ENCODE assay signal across 10 mouse cellular contexts in genomic region chr9:42195651-42196050, GRCm38 (mm10).
DNase-seq lines count a peak whose midpoint lies in the region; ATAC-seq lines count a peak whose summit lies in the region.
"Had no signal": no experiment of that assay in that cellular context is flagged by ENCODE, and none has a peak within 500 bp of the region (broad histone marks: within the 10 kb centered on the region; RNA-seq: fewer than 3 reads in every experiment).

No protein-coding gene starts in this region.

- no peak for ATAC-seq in lung, embryonic 16.5 days (ENCODE audit: low read depth)

- H3K36me3 ChIP-seq in lung, embryonic 16.5 days (ENCODE audit: control insufficient read depth, insufficient read depth, low read length) = no peaks in the 10 kb centered on the region
- H3K36me3 ChIP-seq in forebrain, embryonic 10.5 days (replicated peaks) = no peaks in the 10 kb centered on the region
- H3K36me3 ChIP-seq: hindbrain, embryonic 10.5 days had no signal

- peak; percentile 25 for DNase-seq in ovary, postnatal 36 days (ENCODE audit: low spot score)
- no peak for DNase-seq in ovary, postnatal 14 days (ENCODE audit: low spot score)
- DNase-seq in kidney, adult 18-20 months = peak; percentile 59
- DNase-seq in right cerebral cortex, adult 18-20 months = no peak
- no peak for DNase-seq in forebrain, embryonic 10.5 days (ENCODE audit: extremely low spot score, low spot score)
- no peak for DNase-seq in cerebellum, adult 9-11 months
- DNase-seq: gastrocnemius, postnatal 36 days; thymus, adult 2 months had no signal

- H3K4me3 ChIP-seq in lung, embryonic 16.5 days (ENCODE audit: low read length) = no peak overlapping the region
- H3K4me3 ChIP-seq in forebrain, embryonic 10.5 days = no peak overlapping the region
- H3K4me3 ChIP-seq: hindbrain, embryonic 10.5 days had no signal

- H3K27me3 ChIP-seq in lung, embryonic 16.5 days (ENCODE audit: control insufficient read depth, insufficient read depth, low read depth, low read length) = no peaks in the 10 kb centered on the region
- no peaks in the 10 kb centered on the region for H3K27me3 ChIP-seq in forebrain, embryonic 10.5 days (ENCODE audit: poor library complexity, severe bottlenecking)

- peak overlapping the region; percentile 56; the same call in 1 of the 2 replicates for H3K27ac ChIP-seq in lung, embryonic 16.5 days (ENCODE audit: low read length)
- no peak overlapping the region for H3K27ac ChIP-seq in forebrain, embryonic 10.5 days
- H3K27ac ChIP-seq: hindbrain, embryonic 10.5 days had no signal

- no peak overlapping the region for H3K4me2 ChIP-seq in lung, embryonic 16.5 days (ENCODE audit: low read depth, low read length)

- H3K4me1 ChIP-seq in lung, embryonic 16.5 days (replicated peaks; ENCODE audit: control insufficient read depth, insufficient read depth, low read length) = peaks cover 26% of the 10 kb centered on the region
- H3K4me1 ChIP-seq in forebrain, embryonic 10.5 days = no peaks in the 10 kb centered on the region

- no peaks in the 10 kb centered on the region for H3K9me3 ChIP-seq in lung, embryonic 16.5 days (ENCODE audit: control insufficient read depth, low read length)
- peaks cover 3% of the 10 kb centered on the region; the same call in 1 of the 2 replicates for H3K9me3 ChIP-seq in forebrain, embryonic 10.5 days

- no peak overlapping the region for H3K9ac ChIP-seq in lung, embryonic 16.5 days (ENCODE audit: low read length)

- 72% methylated on average over 8 of the region's 8 CpGs for whole genome bisulfite sequencing in lung, embryonic 16.5 days
- 80% methylated on average over 8 of the region's 8 CpGs for WGBS in forebrain, embryonic 10.5 days

Comparison
In these comparisons a context has a peak if more than half of its experiments do, and no peak if none do; other contexts are left out.
1. DNase-seq: peak in ovary, postnatal 36 days (single experiment) and kidney, adult 18-20 months (single experiment); none in ovary, postnatal 14 days (single experiment), right cerebral cortex, adult 18-20 months (single experiment), forebrain, embryonic 10.5 days (single experiment) and cerebellum, adult 9-11 months (single experiment).